Mouse (Mus musculus): ENCODE measurements around the gene Uck2. TPM values are rescaled to one million over a fixed set of nuclear protein-coding genes. Genes with fewer than 3 reads are reported as not detected.

Gene Uck2
- polyA plus RNA-seq, 1 experiment = 17.5 TPM

DNA sequence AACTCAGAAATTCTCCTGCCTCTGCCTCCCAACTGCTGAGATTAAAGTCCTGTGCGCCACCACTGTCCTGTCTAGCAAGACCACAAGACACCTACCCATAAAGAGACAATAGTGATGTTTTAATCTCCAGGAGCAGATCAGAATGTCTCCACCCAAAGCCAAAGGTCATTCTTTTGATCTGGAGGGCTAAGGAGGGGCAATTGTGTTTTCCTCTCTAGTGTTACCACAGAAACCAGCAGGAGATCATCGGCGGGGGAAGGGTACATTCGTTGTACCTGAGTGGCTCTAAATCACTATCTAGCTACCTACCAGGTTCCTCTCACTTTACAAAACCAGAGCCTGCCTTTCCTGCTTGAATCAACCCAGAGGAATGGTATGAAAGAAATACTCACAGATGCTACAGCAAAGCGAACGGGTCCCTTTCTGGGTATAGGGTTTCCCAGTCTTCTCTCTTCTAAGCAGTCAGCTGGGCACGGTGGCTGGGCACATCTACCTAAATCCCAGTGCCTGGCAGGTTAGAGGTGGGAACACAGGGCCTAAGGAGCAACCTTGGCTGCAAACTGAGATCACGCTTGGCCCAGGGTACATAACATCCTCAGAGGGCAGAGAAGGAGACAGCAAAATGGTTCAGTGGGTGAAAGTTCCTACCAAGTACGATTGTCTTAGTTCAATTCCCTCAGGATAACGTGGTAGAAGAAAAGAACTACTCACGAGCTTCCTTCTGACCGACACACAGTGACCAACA, 10.3 kb downstream of the Uck2 start:
- H3K4me1 ChIP-seq (ENCODE audit: control insufficient read depth, insufficient read depth, low read length) = peaks cover 5% of the 10 kb centered on the region
- H3K27ac ChIP-seq (ENCODE audit: insufficient read depth, low read depth, low read length) = no peak overlapping the region
- no peak overlapping the region for H3K4me3 ChIP-seq (ENCODE audit: insufficient read depth, low read depth, low read length)
- H3K27me3 ChIP-seq (replicated peaks; ENCODE audit: control insufficient read depth, insufficient read depth, low read length) = no peaks in the 10 kb centered on the region
- H3K36me3 ChIP-seq (ENCODE audit: control insufficient read depth, insufficient read depth, low read length) = no peaks in the 10 kb centered on the region
- no peak for DNase-seq
- TF ChIP-seq POLR2A (IDR thresholded peaks at IDR 0.05; ENCODE audit: low read depth, low read length) (no peak), CTCF (conservative IDR thresholded peaks at IDR 0.05; ENCODE audit: insufficient read depth, insufficient read length, low read depth, low read length) (no peak)
- 84% methylated on average over 12 of the region's 12 CpGs for WGBS

DNA sequence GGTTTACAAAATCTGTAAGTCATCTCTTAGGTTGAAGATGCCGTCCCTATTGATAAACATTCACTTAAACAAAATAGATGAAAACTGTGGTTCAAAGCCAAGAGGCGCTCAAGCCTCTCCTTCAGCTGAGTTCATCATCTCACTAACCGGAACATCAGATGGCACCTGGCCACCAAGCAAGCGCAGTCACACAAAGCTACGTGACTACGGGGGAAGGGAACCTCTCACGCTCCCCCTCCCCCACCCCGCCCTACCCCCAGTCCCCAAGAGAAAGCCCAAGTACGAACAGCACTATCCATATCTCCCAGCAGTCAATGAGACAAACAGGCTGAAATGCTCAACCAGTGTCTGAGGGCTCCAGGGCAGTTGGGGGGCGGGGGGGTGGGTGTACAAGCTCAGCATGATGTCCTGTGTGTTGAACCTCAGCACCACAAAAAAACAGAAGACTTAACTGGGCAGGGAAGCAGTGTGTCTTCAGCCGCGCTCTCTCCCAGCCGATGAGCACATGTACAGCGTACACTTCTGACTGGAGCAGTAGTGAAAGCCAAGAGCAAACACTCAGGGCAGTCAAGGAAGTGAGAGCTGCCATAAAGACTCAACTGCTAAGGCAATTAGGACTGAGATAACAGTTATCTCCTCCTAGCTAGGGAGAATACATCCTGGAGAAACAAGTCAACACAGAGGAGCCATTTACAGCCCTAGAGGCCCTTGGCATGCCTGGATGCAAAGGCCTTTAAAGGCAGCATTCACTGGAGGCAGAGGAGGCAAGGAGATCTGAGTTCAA, 11.5 kb downstream of the Uck2 start:
- 72% methylated on average over 14 of the region's 14 CpGs for WGBS
- no peaks in the 10 kb centered on the region for H3K27me3 ChIP-seq (replicated peaks; ENCODE audit: control insufficient read depth, insufficient read depth, low read length)
- H3K27ac ChIP-seq (ENCODE audit: insufficient read depth, low read depth, low read length) = no peak overlapping the region
- no peaks in the 10 kb centered on the region for H3K36me3 ChIP-seq (ENCODE audit: control insufficient read depth, insufficient read depth, low read length)
- no peak for TF ChIP-seq POLR2A (IDR thresholded peaks at IDR 0.05; ENCODE audit: low read depth, low read length)
- no peak for TF ChIP-seq CTCF (conservative IDR thresholded peaks at IDR 0.05; ENCODE audit: insufficient read depth, insufficient read length, low read depth, low read length)
- peaks cover 7% of the 10 kb centered on the region for H3K4me1 ChIP-seq (ENCODE audit: control insufficient read depth, insufficient read depth, low read length)
- H3K4me3 ChIP-seq (ENCODE audit: insufficient read depth, low read depth, low read length) = no peak overlapping the region
- no peak for DNase-seq

DNA sequence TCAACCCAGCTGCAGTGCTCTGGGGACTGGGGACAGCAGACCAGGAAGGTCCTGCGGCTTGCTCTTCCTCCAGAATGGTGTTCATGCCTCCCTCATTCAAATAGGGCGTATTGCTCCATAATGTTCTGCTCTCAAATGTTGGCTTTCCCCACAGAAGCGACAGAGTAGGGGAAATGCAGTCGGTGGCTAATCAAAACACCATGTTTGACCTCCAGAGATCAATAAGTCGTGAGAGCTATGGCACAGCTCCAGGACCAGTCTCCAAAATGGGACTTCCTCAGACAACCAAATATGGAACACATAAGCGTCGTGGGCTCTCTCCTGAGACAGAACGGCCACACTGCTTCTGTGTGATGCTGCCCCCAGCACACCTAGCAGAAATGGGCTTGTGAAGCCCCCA, 13.3 kb downstream of the Uck2 start:
- no peak for DNase-seq
- TF ChIP-seq POLR2A (IDR thresholded peaks at IDR 0.05; ENCODE audit: low read depth, low read length) = no peak
- no peak for TF ChIP-seq CTCF (conservative IDR thresholded peaks at IDR 0.05; ENCODE audit: insufficient read depth, insufficient read length, low read depth, low read length)
- WGBS = 63% methylated on average over 8 of the region's 8 CpGs
- no peak overlapping the region for H3K4me3 ChIP-seq (ENCODE audit: insufficient read depth, low read depth, low read length)
- H3K36me3 ChIP-seq (ENCODE audit: control insufficient read depth, insufficient read depth, low read length) = no peaks in the 10 kb centered on the region
- no peaks in the 10 kb centered on the region for H3K27me3 ChIP-seq (replicated peaks; ENCODE audit: control insufficient read depth, insufficient read depth, low read length)
- no peak overlapping the region for H3K27ac ChIP-seq (ENCODE audit: insufficient read depth, low read depth, low read length)
- H3K4me1 ChIP-seq (ENCODE audit: control insufficient read depth, insufficient read depth, low read length) = peaks cover 7% of the 10 kb centered on the region

DNA sequence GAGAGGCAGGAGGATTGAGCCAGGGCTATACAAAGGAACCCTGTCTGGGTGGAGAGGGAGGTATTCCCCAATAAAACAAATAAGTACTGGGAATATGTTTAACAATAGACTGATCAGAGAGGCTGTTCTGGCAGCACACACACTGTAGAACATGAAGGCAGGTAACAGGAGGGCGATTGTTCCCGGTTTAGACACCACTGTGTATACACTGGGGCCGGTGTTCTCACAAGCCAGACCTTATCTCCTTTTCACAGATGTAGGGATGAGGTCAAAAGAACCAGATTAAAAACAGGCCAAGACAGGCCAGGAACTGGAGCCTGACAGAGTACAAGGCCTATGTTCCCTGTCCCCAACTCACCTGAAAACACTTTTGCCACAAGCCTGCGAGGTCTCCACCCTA, 13.8 kb downstream of the Uck2 start:
- no peak for TF ChIP-seq POLR2A (IDR thresholded peaks at IDR 0.05; ENCODE audit: low read depth, low read length)
- TF ChIP-seq CTCF (conservative IDR thresholded peaks at IDR 0.05; ENCODE audit: insufficient read depth, insufficient read length, low read depth, low read length) = no peak
- no peaks in the 10 kb centered on the region for H3K36me3 ChIP-seq (ENCODE audit: control insufficient read depth, insufficient read depth, low read length)
- no peak overlapping the region for H3K4me3 ChIP-seq (ENCODE audit: insufficient read depth, low read depth, low read length)
- no peak overlapping the region for H3K27ac ChIP-seq (ENCODE audit: insufficient read depth, low read depth, low read length)
- DNase-seq = no peak
- 77% methylated on average over 4 of the region's 4 CpGs for WGBS
- no peaks in the 10 kb centered on the region for H3K27me3 ChIP-seq (replicated peaks; ENCODE audit: control insufficient read depth, insufficient read depth, low read length)
- peaks cover 7% of the 10 kb centered on the region for H3K4me1 ChIP-seq (ENCODE audit: control insufficient read depth, insufficient read depth, low read length)

DNA sequence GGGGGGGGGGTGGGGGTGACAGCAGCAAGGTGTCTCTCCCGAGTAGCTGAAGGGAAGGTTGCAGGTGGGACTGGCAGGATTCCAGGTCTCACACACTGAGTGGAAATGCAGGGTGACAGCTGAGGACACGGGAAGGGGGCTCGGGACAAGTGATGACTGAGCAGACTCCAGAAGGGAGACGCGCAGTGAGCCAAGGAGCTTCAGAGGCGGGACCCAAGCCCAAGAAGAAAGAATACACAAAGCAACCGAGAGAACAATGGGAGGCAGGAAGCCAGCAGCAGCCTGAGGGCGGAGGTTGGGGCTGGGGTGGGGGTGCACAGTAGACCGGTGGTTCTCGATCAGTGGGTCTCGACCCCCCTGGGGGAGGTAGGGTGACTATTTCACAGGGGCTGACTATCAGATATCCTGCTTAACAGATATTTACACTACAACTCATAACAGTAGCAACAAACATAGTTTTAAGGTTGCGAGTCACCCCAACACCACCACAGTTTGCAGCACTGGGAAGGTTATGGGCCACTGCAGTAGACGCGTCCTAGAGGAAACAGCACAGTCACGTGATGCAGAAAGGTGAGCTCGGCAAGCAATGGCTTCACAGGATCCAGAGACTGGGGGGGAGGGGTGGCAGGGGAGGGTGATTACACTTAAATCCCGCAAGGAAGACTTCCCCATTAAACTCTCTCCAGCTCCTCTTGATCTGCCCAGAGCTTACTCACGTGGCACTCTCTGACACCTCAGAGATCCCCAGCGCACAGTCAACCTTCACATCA, 14.6 kb downstream of the Uck2 start:
- TF ChIP-seq CTCF (conservative IDR thresholded peaks at IDR 0.05; ENCODE audit: insufficient read depth, insufficient read length, low read depth, low read length) (no peak), POLR2A (IDR thresholded peaks at IDR 0.05; ENCODE audit: low read depth, low read length) (no peak)
- DNase-seq = no peak
- Histone ChIP-seq H3K36me3 (ENCODE audit: control insufficient read depth, insufficient read depth, low read length) (no peaks in the 10 kb centered on the region), H3K4me3 (ENCODE audit: insufficient read depth, low read depth, low read length) (no peak overlapping the region), H3K27me3 (replicated peaks; ENCODE audit: control insufficient read depth, insufficient read depth, low read length) (no peaks in the 10 kb centered on the region), H3K4me1 (ENCODE audit: control insufficient read depth, insufficient read depth, low read length) (peaks cover 7% of the 10 kb centered on the region), H3K27ac (ENCODE audit: insufficient read depth, low read depth, low read length) (no peak overlapping the region)
- 19% methylated on average over 19 of the region's 19 CpGs for WGBS

DNA sequence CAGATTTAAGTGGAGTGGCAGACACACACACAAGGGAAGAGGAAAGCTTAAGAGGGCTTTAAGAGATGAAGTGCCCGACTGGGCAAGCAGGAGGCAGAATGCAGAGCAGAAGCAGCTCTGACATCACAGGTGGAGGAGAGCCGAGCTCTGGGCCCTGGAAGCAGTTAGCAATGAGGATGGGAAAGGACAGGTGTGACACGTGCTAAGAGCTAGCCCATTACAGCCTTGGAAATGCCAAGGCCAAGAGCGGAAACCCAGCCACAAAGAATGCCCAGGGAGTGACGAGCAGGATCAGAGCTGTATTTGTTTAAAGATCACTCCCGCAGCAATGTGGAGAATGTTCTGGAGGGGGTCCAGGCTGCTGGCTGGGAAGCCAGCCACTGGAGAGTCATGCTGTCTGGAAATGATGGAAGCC, 15.3 kb downstream of the Uck2 start:
- Histone ChIP-seq H3K27me3 (replicated peaks; ENCODE audit: control insufficient read depth, insufficient read depth, low read length) (no peaks in the 10 kb centered on the region), H3K4me1 (ENCODE audit: control insufficient read depth, insufficient read depth, low read length) (peaks cover 7% of the 10 kb centered on the region), H3K4me3 (ENCODE audit: insufficient read depth, low read depth, low read length) (no peak overlapping the region), H3K36me3 (ENCODE audit: control insufficient read depth, insufficient read depth, low read length) (no peaks in the 10 kb centered on the region), H3K27ac (ENCODE audit: insufficient read depth, low read depth, low read length) (0 out of 2 replicates have a peak overlapping the region, but pooled peaks have one; percentile 1)
- TF ChIP-seq POLR2A (IDR thresholded peaks at IDR 0.05; ENCODE audit: low read depth, low read length) (no peak), CTCF (conservative IDR thresholded peaks at IDR 0.05; ENCODE audit: insufficient read depth, insufficient read length, low read depth, low read length) (0 out of 2 replicates have a peak, but pooled peaks have one; percentile 4)
- DNase-seq = peak; percentile 74
- WGBS = 18% methylated on average over 6 of the region's 6 CpGs

Measured in kidney, adult 2 months (tissue).